Mouse (Mus musculus): ENCODE measurements around the gene Nfib. TPM values are rescaled to one million over a fixed set of nuclear protein-coding genes. Genes with fewer than 3 reads are reported as not detected.

Gene Nfib
- polyA plus RNA-seq, 1 experiment from 2014 or later, result 58.4 TPM

DNA sequence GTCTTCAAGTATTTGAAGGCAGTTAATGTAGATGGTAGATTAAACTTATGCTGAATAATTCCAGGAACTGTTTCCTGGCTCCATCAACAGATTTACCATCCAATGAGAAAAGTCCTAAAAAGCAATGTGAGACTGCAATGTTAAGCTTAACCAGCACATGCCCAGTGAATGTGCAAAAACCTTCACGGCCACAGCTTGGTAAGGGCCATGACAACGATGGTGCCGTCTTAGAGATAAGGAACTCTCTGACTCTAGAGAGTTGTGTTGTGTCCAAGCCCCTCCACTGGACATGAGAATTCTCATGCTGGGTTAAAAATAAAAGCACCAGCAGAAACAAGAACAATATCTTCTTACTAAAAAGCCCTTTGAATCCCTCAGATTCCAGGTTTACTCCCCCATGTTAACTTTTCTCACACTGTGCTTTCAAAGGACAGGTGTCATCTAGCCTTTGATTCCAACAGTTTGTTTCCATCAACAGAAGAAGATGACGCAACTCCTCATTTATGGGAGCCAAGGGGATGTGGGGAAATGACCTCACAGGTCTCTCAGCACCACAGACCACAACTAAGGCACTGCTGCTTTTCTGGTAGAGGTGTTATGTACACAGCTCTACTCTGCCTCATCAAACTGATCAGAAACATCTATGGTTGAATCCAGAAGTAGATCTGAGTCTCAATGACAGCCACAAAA is 340.7 kb downstream of the Nfib start:
- 94% methylated on average over 4 of the region's 4 CpGs for WGBS
- H3K27ac ChIP-seq (ENCODE audit: low read depth, low read length), result no peak overlapping the region
- no peak overlapping the region for H3K9ac ChIP-seq (ENCODE audit: low read length)
- H3K4me1 ChIP-seq (replicated peaks; ENCODE audit: control insufficient read depth, insufficient read depth, low read length), result no peaks in the 10 kb centered on the region
- no peak overlapping the region for H3K4me3 ChIP-seq (ENCODE audit: low read depth, low read length)
- no peaks in the 10 kb centered on the region for H3K27me3 ChIP-seq (ENCODE audit: control insufficient read depth, insufficient read depth, low read length)
- no peak for DNase-seq (ENCODE audit: low spot score)
- no peak for ATAC-seq (replicated peaks; ENCODE audit: low FRiP score)
- no peak overlapping the region for H3K4me2 ChIP-seq (ENCODE audit: low read depth, low read length, severe bottlenecking)
- no peaks in the 10 kb centered on the region; the same call in 1 of the 2 replicates for H3K36me3 ChIP-seq (ENCODE audit: control insufficient read depth, insufficient read depth, low read length)
- no peaks in the 10 kb centered on the region for H3K9me3 ChIP-seq (ENCODE audit: control insufficient read depth, low read length)

DNA sequence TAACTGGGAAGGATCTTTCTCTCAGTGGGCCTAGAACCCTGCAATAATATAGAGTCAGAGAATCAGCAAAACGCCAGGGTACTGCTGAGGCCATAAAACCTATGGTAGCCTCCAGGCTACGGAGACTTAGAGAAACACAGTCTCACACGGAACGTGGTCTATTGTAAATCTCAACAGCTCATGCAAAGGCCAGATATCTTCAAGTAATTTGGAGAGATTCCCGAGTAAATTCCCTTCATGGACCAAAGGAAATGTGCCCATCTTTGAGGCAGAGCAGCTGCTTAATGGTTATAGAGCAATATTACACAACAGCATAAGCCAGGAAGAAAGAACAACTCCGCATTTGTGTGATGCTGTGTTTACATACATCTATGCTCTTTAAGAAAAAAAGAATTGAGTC is 341.6 kb downstream of the Nfib start:
- 88% methylated on average over 6 of the region's 6 CpGs for WGBS
- no peak overlapping the region for H3K27ac ChIP-seq (ENCODE audit: low read depth, low read length)
- no peaks in the 10 kb centered on the region for H3K36me3 ChIP-seq (ENCODE audit: control insufficient read depth, insufficient read depth, low read length)
- no peaks in the 10 kb centered on the region for H3K27me3 ChIP-seq (ENCODE audit: control insufficient read depth, insufficient read depth, low read length)
- H3K4me2 ChIP-seq (ENCODE audit: low read depth, low read length, severe bottlenecking), result no peak overlapping the region
- no peak overlapping the region for H3K4me3 ChIP-seq (ENCODE audit: low read depth, low read length)
- no peaks in the 10 kb centered on the region for H3K4me1 ChIP-seq (replicated peaks; ENCODE audit: control insufficient read depth, insufficient read depth, low read length)
- no peak for ATAC-seq (replicated peaks; ENCODE audit: low FRiP score)
- no peak overlapping the region for H3K9ac ChIP-seq (ENCODE audit: low read length)
- no peaks in the 10 kb centered on the region for H3K9me3 ChIP-seq (ENCODE audit: control insufficient read depth, low read length)
- DNase-seq (ENCODE audit: low spot score), result no peak

DNA sequence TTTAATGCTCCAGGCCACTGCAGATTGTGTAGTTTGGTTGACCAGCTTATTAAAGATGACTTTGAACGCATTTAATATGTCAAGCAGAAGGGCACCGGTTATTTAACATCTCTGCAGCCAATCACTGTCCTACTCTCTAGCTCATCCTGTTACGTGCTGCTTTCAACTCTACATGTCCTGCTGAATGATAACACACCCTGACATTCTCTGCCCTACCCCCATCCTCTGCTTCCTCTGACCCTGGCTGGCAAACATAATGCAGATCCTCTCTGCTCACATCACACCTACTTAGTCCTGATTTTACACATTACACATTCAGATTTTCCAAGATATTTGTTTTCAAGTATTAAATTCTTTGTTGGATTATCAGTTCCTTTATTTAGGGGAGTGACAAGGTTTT is 343.3 kb downstream of the Nfib start:
- ATAC-seq (replicated peaks; ENCODE audit: low FRiP score) (no peak), DNase-seq (ENCODE audit: low spot score) (no peak)
- H3K4me3 ChIP-seq (ENCODE audit: low read depth, low read length), result no peak overlapping the region
- WGBS, result 83% methylated on average over 3 of the region's 3 CpGs
- no peaks in the 10 kb centered on the region for H3K36me3 ChIP-seq (ENCODE audit: control insufficient read depth, insufficient read depth, low read length)
- H3K9ac ChIP-seq (ENCODE audit: low read length), result no peak overlapping the region
- no peak overlapping the region for H3K27ac ChIP-seq (ENCODE audit: low read depth, low read length)
- no peaks in the 10 kb centered on the region for H3K9me3 ChIP-seq (ENCODE audit: control insufficient read depth, low read length)
- no peaks in the 10 kb centered on the region for H3K27me3 ChIP-seq (ENCODE audit: control insufficient read depth, insufficient read depth, low read length)
- H3K4me2 ChIP-seq (ENCODE audit: low read depth, low read length, severe bottlenecking), result no peak overlapping the region
- H3K4me1 ChIP-seq (replicated peaks; ENCODE audit: control insufficient read depth, insufficient read depth, low read length), result no peaks in the 10 kb centered on the region

DNA sequence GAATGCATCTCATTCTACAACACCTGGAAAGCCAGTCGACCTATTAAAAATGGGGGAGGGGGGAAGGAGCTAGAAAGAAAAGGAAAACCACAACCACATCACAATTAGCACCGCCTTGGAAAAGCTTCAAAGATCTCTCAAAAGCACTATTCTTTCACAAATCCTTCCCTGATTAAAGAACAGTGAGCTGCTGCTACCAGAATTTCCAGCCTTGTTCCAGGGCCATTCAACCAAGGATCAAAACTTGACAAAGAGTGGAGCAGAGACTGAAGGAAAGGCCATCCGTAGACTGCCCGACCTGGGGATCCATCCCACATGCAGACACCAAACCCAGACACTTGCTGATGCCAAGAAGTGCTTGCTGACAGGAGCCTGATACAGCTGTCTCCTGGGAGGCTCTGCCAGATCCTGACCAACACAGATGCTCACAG is 345.5 kb downstream of the Nfib start:
- 16% methylated on average over 4 of the region's 4 CpGs for WGBS
- Histone ChIP-seq H3K4me2 (ENCODE audit: low read depth, low read length, severe bottlenecking) (no peak overlapping the region), H3K4me1 (replicated peaks; ENCODE audit: control insufficient read depth, insufficient read depth, low read length) (no peaks in the 10 kb centered on the region), H3K4me3 (ENCODE audit: low read depth, low read length) (no peak overlapping the region), H3K9ac (ENCODE audit: low read length) (no peak overlapping the region), H3K9me3 (ENCODE audit: control insufficient read depth, low read length) (no peaks in the 10 kb centered on the region), H3K27ac (ENCODE audit: low read depth, low read length) (no peak overlapping the region), H3K27me3 (ENCODE audit: control insufficient read depth, insufficient read depth, low read length) (no peaks in the 10 kb centered on the region), H3K36me3 (ENCODE audit: control insufficient read depth, insufficient read depth, low read length) (no peaks in the 10 kb centered on the region)
- 0 out of 2 replicates have a peak, but pooled peaks have one; percentile 53 for ATAC-seq (replicated peaks; ENCODE audit: low FRiP score)
- DNase-seq (ENCODE audit: low spot score), result no peak

DNA sequence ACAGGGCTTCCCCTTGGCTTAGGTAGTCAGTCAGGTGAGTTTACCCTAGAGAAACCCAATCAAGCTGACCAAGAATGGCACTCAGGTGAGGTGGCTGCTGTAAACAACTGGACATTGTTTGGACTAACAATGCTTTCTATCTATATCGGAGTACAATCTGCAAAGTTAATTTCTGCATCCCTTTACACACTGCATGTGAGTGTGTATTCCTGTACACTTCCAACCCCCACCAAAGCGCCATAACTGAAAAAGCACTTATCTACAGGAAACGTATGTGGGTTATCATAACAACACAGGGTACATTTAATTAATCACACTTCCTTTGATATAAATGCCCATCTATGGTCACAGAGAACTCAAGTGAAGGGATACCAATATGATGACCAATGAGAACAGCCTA is 346.4 kb downstream of the Nfib start:
- H3K4me3 ChIP-seq (ENCODE audit: low read depth, low read length), result no peak overlapping the region
- no peak for ATAC-seq (replicated peaks; ENCODE audit: low FRiP score)
- no peak overlapping the region for H3K9ac ChIP-seq (ENCODE audit: low read length)
- H3K4me1 ChIP-seq (replicated peaks; ENCODE audit: control insufficient read depth, insufficient read depth, low read length), result no peaks in the 10 kb centered on the region
- H3K27me3 ChIP-seq (ENCODE audit: control insufficient read depth, insufficient read depth, low read length), result no peaks in the 10 kb centered on the region
- DNase-seq (ENCODE audit: low spot score), result no peak
- no peak overlapping the region for H3K27ac ChIP-seq (ENCODE audit: low read depth, low read length)
- H3K4me2 ChIP-seq (ENCODE audit: low read depth, low read length, severe bottlenecking), result no peak overlapping the region
- WGBS, result 92% methylated on average over 3 of the region's 3 CpGs
- H3K9me3 ChIP-seq (ENCODE audit: control insufficient read depth, low read length), result no peaks in the 10 kb centered on the region
- H3K36me3 ChIP-seq (ENCODE audit: control insufficient read depth, insufficient read depth, low read length), result no peaks in the 10 kb centered on the region

DNA sequence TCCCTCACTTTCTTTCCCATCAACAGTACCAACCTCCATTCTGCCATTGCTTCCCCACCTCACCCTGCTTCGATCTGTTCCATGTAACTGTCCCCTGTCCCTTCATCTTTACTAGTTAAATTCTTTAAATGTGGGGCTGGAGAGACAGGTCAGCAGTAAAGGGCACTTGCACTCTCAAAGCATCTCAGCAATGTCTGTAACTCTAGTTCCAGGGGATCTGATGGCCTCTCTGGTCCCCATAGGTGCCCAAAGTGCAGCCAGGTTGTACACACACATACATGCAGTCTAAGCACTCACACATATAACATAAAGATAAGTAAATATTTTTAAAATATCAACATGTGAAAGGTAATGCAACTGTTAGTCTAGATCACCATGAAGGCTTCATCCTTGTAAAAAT is 356.5 kb downstream of the Nfib start:
- H3K36me3 ChIP-seq (ENCODE audit: control insufficient read depth, insufficient read depth, low read length), result no peaks in the 10 kb centered on the region; the same call in 1 of the 2 replicates
- no peak overlapping the region for H3K27ac ChIP-seq (ENCODE audit: low read depth, low read length)
- H3K4me3 ChIP-seq (ENCODE audit: low read depth, low read length), result no peak overlapping the region
- no peaks in the 10 kb centered on the region for H3K27me3 ChIP-seq (ENCODE audit: control insufficient read depth, insufficient read depth, low read length)
- peaks cover 5% of the 10 kb centered on the region; the same call in 1 of the 2 replicates for H3K4me1 ChIP-seq (replicated peaks; ENCODE audit: control insufficient read depth, insufficient read depth, low read length)
- no peak overlapping the region for H3K4me2 ChIP-seq (ENCODE audit: low read depth, low read length, severe bottlenecking)
- 97% methylated on average over 1 of the region's 1 CpGs for WGBS
- no peak overlapping the region for H3K9ac ChIP-seq (ENCODE audit: low read length)
- no peaks in the 10 kb centered on the region for H3K9me3 ChIP-seq (ENCODE audit: control insufficient read depth, low read length)
- DNase-seq (ENCODE audit: low spot score), result no peak
- no peak for ATAC-seq (replicated peaks; ENCODE audit: low FRiP score)

DNA sequence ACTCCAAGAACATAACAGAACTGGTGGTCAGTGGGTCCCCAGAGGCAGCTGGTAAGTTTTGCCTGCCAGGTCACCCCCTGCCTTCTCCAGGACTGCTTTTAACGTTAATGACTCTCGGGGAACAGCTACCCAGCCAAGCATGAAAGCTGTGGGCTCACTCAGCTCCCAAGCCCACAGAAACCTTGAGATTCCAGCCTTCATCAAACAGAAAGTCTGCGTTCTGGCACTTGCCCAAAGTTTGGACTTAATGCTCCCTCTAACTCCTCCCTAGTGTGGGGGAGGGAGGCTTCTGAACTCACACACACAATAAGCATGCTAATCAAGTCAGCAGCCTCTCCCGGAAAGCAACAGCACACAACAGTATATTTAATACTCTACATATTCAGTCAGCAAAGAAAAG is 360.8 kb downstream of the Nfib start:
- ATAC-seq (replicated peaks; ENCODE audit: low FRiP score), result peak; percentile 88
- H3K27ac ChIP-seq (ENCODE audit: low read depth, low read length), result peak overlapping the region; percentile 79

DNA sequence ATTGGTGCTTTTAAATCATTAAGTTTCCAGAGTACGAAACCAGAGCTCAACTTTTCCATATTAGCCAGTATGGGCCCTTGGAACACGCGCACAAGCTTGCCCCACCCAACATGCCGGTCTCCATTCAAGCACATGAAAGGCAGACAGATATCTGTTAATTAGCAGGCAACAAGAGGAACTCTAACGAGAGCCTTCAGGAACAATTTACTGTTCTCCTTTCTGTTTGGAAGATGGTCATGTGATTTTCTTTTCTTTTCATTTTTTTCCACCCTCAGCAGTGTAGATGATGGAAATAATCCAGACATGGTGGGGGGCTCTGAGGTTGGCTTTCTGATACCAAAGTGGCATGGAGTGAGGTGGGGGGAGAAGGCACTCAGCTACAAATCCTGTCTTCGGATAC is 361.3 kb downstream of the Nfib start:
- Histone ChIP-seq H3K9me3 (ENCODE audit: control insufficient read depth, low read length) (no peaks in the 10 kb centered on the region), H3K4me3 (ENCODE audit: low read depth, low read length) (no peak overlapping the region), H3K4me1 (replicated peaks; ENCODE audit: control insufficient read depth, insufficient read depth, low read length) (peaks cover 5% of the 10 kb centered on the region; the same call in 1 of the 2 replicates), H3K36me3 (ENCODE audit: control insufficient read depth, insufficient read depth, low read length) (no peaks in the 10 kb centered on the region; the same call in 1 of the 2 replicates), H3K4me2 (ENCODE audit: low read depth, low read length, severe bottlenecking) (no peak overlapping the region), H3K27ac (ENCODE audit: low read depth, low read length) (peak overlapping the region; percentile 79; the same call in 1 of the 2 replicates), H3K27me3 (ENCODE audit: control insufficient read depth, insufficient read depth, low read length) (no peaks in the 10 kb centered on the region), H3K9ac (ENCODE audit: low read length) (no peak overlapping the region)
- 33% methylated on average over 6 of the region's 6 CpGs for WGBS
- ATAC-seq (replicated peaks; ENCODE audit: low FRiP score) (peak; percentile 79), DNase-seq (ENCODE audit: low spot score) (no peak)

More for the DNA sequence above, 360.8 kb downstream of the Nfib start:
- Histone ChIP-seq H3K4me3 (ENCODE audit: low read depth, low read length) (no peak overlapping the region), H3K27me3 (ENCODE audit: control insufficient read depth, insufficient read depth, low read length) (no peaks in the 10 kb centered on the region), H3K4me1 (replicated peaks; ENCODE audit: control insufficient read depth, insufficient read depth, low read length) (peaks cover 5% of the 10 kb centered on the region; the same call in 1 of the 2 replicates), H3K4me2 (ENCODE audit: low read depth, low read length, severe bottlenecking) (0 out of 2 replicates have a peak overlapping the region, but pooled peaks have one; percentile 22), H3K9me3 (ENCODE audit: control insufficient read depth, low read length) (no peaks in the 10 kb centered on the region), H3K9ac (ENCODE audit: low read length) (no peak overlapping the region), H3K36me3 (ENCODE audit: control insufficient read depth, insufficient read depth, low read length) (no peaks in the 10 kb centered on the region; the same call in 1 of the 2 replicates)
- 2% methylated on average over 4 of the region's 4 CpGs for WGBS
- peak; percentile 84 for DNase-seq (ENCODE audit: low spot score)

DNA sequence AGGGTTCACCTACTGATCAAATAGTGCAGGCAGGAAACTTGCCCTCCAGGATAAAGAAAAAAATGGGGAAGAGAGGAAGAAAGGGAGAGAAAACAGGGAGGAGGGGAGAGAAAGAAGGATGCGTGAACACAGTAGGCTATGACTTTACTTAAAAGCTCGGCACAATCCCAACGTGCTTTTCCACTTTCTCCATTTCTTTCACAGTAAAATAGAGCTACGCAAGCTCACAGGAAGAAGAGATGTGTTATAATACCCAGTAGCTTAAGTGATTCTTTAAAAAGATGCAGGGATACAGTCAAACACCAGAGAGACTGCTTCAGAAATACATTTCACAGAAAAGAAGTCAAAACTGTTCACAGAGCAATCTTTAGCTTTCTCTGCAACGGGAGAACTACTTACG is 366.6 kb downstream of the Nfib start:
- ATAC-seq (replicated peaks; ENCODE audit: low FRiP score) (no peak), DNase-seq (ENCODE audit: low spot score) (no peak)
- 86% methylated on average over 6 of the region's 6 CpGs for WGBS
- H3K4me3 ChIP-seq (ENCODE audit: low read depth, low read length), result no peak overlapping the region
- H3K27me3 ChIP-seq (ENCODE audit: control insufficient read depth, insufficient read depth, low read length), result no peaks in the 10 kb centered on the region
- no peak overlapping the region for H3K27ac ChIP-seq (ENCODE audit: low read depth, low read length)
- no peak overlapping the region for H3K4me2 ChIP-seq (ENCODE audit: low read depth, low read length, severe bottlenecking)
- no peaks in the 10 kb centered on the region for H3K9me3 ChIP-seq (ENCODE audit: control insufficient read depth, low read length)
- H3K36me3 ChIP-seq (ENCODE audit: control insufficient read depth, insufficient read depth, low read length), result no peaks in the 10 kb centered on the region
- peaks cover 7% of the 10 kb centered on the region for H3K4me1 ChIP-seq (replicated peaks; ENCODE audit: control insufficient read depth, insufficient read depth, low read length)
- H3K9ac ChIP-seq (ENCODE audit: low read length), result no peak overlapping the region
